23 mouse cellular contexts compared by ENCODE assay signal in the genomic region with DNA sequence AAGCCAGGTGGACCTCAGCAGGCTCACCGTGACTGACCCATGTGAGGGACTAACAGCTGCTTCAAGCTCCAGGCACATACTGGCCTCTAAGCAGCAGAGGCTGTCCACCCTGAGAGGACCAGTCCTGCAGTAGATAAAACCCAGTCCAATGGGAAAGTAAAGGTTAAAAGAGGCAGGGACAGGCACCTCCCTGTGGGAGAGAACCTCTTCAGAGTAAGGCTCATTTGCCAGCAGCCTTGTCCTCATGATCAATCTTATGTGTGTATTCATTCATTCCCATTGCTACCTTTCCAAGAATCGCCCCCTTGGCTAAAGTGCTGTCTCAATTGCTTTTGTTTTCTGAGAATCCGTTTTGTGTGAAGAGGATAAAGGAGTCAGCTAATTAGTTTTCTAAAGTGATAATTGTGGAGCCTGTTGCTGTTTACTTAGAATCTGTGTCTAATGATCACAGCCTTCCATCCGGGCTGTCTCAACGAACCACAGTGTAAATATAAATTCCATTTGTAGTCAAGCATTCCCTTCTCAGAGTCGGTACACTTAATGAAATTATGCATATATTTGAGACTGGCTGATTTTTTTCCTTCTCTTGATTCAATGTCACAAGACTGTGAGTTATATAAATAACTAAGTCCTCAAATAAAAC.
A peak's percentile ranks its signal among the peaks of the same experiment; 100 is the strongest.
DNase-seq lines count a peak whose midpoint lies in the region; ATAC-seq and TF ChIP-seq lines count a peak whose summit lies in the region.
"Had no signal": no experiment of that assay in that cellular context is flagged by ENCODE, and none has a peak within 500 bp of the region (broad histone marks: within the 10 kb centered on the region; RNA-seq: fewer than 3 reads in every experiment).

No protein-coding gene starts in this region.

- no peak for TF ChIP-seq CTCF in intestine, postnatal 0 days (IDR thresholded peaks at IDR 0.05; ENCODE audit: low read depth)

- no peaks in the 10 kb centered on the region for H3K36me3 ChIP-seq in embryonic facial prominence, embryonic 14.5 days (ENCODE audit: control insufficient read depth, insufficient read depth, low read length)
- H3K36me3 ChIP-seq in embryonic facial prominence, embryonic 10.5 days (replicated peaks): no peaks in the 10 kb centered on the region
- no peaks in the 10 kb centered on the region for H3K36me3 ChIP-seq in forebrain, embryonic 11.5 days (ENCODE audit: control insufficient read depth, insufficient read depth, low read length)
- H3K36me3 ChIP-seq in hindbrain, embryonic 16.5 days (ENCODE audit: control insufficient read depth, insufficient read depth, low read length): no peaks in the 10 kb centered on the region
- H3K36me3 ChIP-seq in intestine, postnatal 0 days (ENCODE audit: control insufficient read depth, insufficient read depth): no peaks in the 10 kb centered on the region
- H3K36me3 ChIP-seq: embryonic facial prominence, embryonic 13.5 days; limb, embryonic 13.5 days; liver, embryonic 15.5 days; neural tube, embryonic 15.5 days had no signal

- 40% methylated on average over 6 of the region's 6 CpGs for WGBS in embryonic facial prominence, embryonic 14.5 days
- 44% methylated on average over 6 of the region's 6 CpGs for WGBS in embryonic facial prominence, embryonic 10.5 days
- 28% methylated on average over 6 of the region's 6 CpGs for WGBS in forebrain, embryonic 11.5 days
- WGBS in hindbrain, embryonic 16.5 days: 36% methylated on average over 6 of the region's 6 CpGs
- 41% methylated on average over 6 of the region's 6 CpGs for WGBS in intestine, postnatal 0 days

- no peak overlapping the region for H3K9ac ChIP-seq in embryonic facial prominence, embryonic 14.5 days (ENCODE audit: low read depth, low read length)
- no peak overlapping the region for H3K9ac ChIP-seq in forebrain, embryonic 11.5 days (ENCODE audit: low read length)
- no peak overlapping the region for H3K9ac ChIP-seq in hindbrain, embryonic 16.5 days (ENCODE audit: low read depth, low read length)
- no peak overlapping the region for H3K9ac ChIP-seq in intestine, postnatal 0 days (ENCODE audit: low read depth, low read length)
- H3K9ac ChIP-seq: embryonic facial prominence, embryonic 13.5 days; limb, embryonic 13.5 days; liver, embryonic 15.5 days; neural tube, embryonic 15.5 days had no signal

- H3K27me3 ChIP-seq in embryonic facial prominence, embryonic 14.5 days (replicated peaks; ENCODE audit: control insufficient read depth, insufficient read depth, low read length): no peaks in the 10 kb centered on the region
- H3K27me3 ChIP-seq in embryonic facial prominence, embryonic 10.5 days (replicated peaks; ENCODE audit: low read depth, poor library complexity, severe bottlenecking): no peaks in the 10 kb centered on the region
- no peaks in the 10 kb centered on the region for H3K27me3 ChIP-seq in forebrain, embryonic 11.5 days (ENCODE audit: control insufficient read depth, insufficient read depth, low read length)
- H3K27me3 ChIP-seq in hindbrain, embryonic 16.5 days (replicated peaks; ENCODE audit: control insufficient read depth, insufficient read depth, low read length): no peaks in the 10 kb centered on the region
- no peaks in the 10 kb centered on the region for H3K27me3 ChIP-seq in intestine, postnatal 0 days (replicated peaks; ENCODE audit: control insufficient read depth, insufficient read depth, low read length)
- H3K27me3 ChIP-seq: embryonic facial prominence, embryonic 13.5 days; limb, embryonic 13.5 days; liver, embryonic 15.5 days; neural tube, embryonic 15.5 days had no signal

- no peaks in the 10 kb centered on the region for H3K9me3 ChIP-seq in embryonic facial prominence, embryonic 14.5 days (ENCODE audit: control insufficient read depth, low read length)
- no peaks in the 10 kb centered on the region for H3K9me3 ChIP-seq in embryonic facial prominence, embryonic 10.5 days
- H3K9me3 ChIP-seq in forebrain, embryonic 11.5 days (ENCODE audit: control insufficient read depth, low read length): no peaks in the 10 kb centered on the region
- no peaks in the 10 kb centered on the region for H3K9me3 ChIP-seq in hindbrain, embryonic 16.5 days (ENCODE audit: control insufficient read depth, low read length)
- H3K9me3 ChIP-seq in intestine, postnatal 0 days (ENCODE audit: control insufficient read depth): no peaks in the 10 kb centered on the region
- H3K9me3 ChIP-seq: embryonic facial prominence, embryonic 13.5 days; limb, embryonic 13.5 days; liver, embryonic 15.5 days; neural tube, embryonic 15.5 days had no signal

- no peak overlapping the region for H3K27ac ChIP-seq in embryonic facial prominence, embryonic 14.5 days (replicated peaks; ENCODE audit: low read depth, low read length)
- H3K27ac ChIP-seq in embryonic facial prominence, embryonic 10.5 days (replicated peaks): no peak overlapping the region
- H3K27ac ChIP-seq in forebrain, embryonic 11.5 days (ENCODE audit: low read depth, low read length): no peak overlapping the region
- H3K27ac ChIP-seq in hindbrain, embryonic 16.5 days (ENCODE audit: low read depth, low read length): no peak overlapping the region
- no peak overlapping the region for H3K27ac ChIP-seq in intestine, postnatal 0 days (ENCODE audit: low read depth, low read length)
- H3K27ac ChIP-seq: embryonic facial prominence, embryonic 13.5 days; limb, embryonic 13.5 days; liver, embryonic 15.5 days; neural tube, embryonic 15.5 days had no signal

- no peak overlapping the region for H3K4me2 ChIP-seq in embryonic facial prominence, embryonic 14.5 days (ENCODE audit: low read depth, low read length)
- no peak overlapping the region for H3K4me2 ChIP-seq in forebrain, embryonic 11.5 days (ENCODE audit: low read depth, low read length, severe bottlenecking)
- no peak overlapping the region; the same call in 1 of the 2 replicates for H3K4me2 ChIP-seq in hindbrain, embryonic 16.5 days (ENCODE audit: low read length)
- H3K4me2 ChIP-seq in intestine, postnatal 0 days (replicated peaks; ENCODE audit: low read depth): no peak overlapping the region
- H3K4me2 ChIP-seq: embryonic facial prominence, embryonic 13.5 days; heart, embryonic 11.5 days; limb, embryonic 13.5 days; liver, embryonic 15.5 days; midbrain, embryonic 11.5 days; neural tube, embryonic 15.5 days had no signal

- H3K4me1 ChIP-seq in embryonic facial prominence, embryonic 14.5 days (ENCODE audit: control insufficient read depth, insufficient read depth, low read length): no peaks in the 10 kb centered on the region
- peaks cover 12% of the 10 kb centered on the region for H3K4me1 ChIP-seq in embryonic facial prominence, embryonic 10.5 days
- no peaks in the 10 kb centered on the region; the same call in 1 of the 2 replicates for H3K4me1 ChIP-seq in forebrain, embryonic 11.5 days (replicated peaks; ENCODE audit: control insufficient read depth, insufficient read depth, low read length)
- H3K4me1 ChIP-seq in hindbrain, embryonic 16.5 days (ENCODE audit: control insufficient read depth, insufficient read depth, low read depth, low read length): no peaks in the 10 kb centered on the region; the same call in 1 of the 2 replicates
- no peaks in the 10 kb centered on the region for H3K4me1 ChIP-seq in intestine, postnatal 0 days (replicated peaks; ENCODE audit: control insufficient read depth, insufficient read depth, low read length)
- H3K4me1 ChIP-seq: liver, embryonic 15.5 days had no signal

- DNase-seq in embryonic facial prominence, embryonic 14.5 days (ENCODE audit: low spot score): peak; percentile 6
- DNase-seq in embryonic facial prominence, embryonic 10.5 days (ENCODE audit: low spot score): no peak
- DNase-seq in layer of hippocampus, postnatal 10 days (ENCODE audit: low spot score in 2 of 2): peak; percentile 8 to 15
- no peak for DNase-seq in layer of hippocampus, adult 18-20 months (ENCODE audit: low spot score in 2 of 2)
- DNase-seq in forebrain, embryonic 11.5 days (ENCODE audit: low spot score): peak; percentile 50
- DNase-seq in gastrocnemius, postnatal 4 days (ENCODE audit: low spot score in 2 of 2): no peak
- DNase-seq: adrenal gland, postnatal 10 days; cerebellum, postnatal 10 days; heart, postnatal 10 days; kidney, adult 2 months; kidney, postnatal 25 days; right cerebral cortex, postnatal 4 days; thymus, postnatal 14 days had no signal

- H3K4me3 ChIP-seq in embryonic facial prominence, embryonic 14.5 days (ENCODE audit: low read depth, low read length): no peak overlapping the region
- no peak overlapping the region for H3K4me3 ChIP-seq in embryonic facial prominence, embryonic 10.5 days
- H3K4me3 ChIP-seq in forebrain, embryonic 11.5 days (ENCODE audit: low read depth, low read length): no peak overlapping the region
- no peak overlapping the region for H3K4me3 ChIP-seq in hindbrain, embryonic 16.5 days (ENCODE audit: low read length)
- H3K4me3 ChIP-seq in intestine, postnatal 0 days (ENCODE audit: low read depth, low read length): no peak overlapping the region
- H3K4me3 ChIP-seq: embryonic facial prominence, embryonic 13.5 days; limb, embryonic 13.5 days; liver, embryonic 15.5 days; myocyte; neural tube, embryonic 15.5 days had no signal

- no peak for ATAC-seq in embryonic facial prominence, embryonic 14.5 days (ENCODE audit: low read depth)
- peak; percentile 58 for ATAC-seq in forebrain, embryonic 11.5 days (replicated peaks; ENCODE audit: low FRiP score)
- peak; percentile 48 for ATAC-seq in hindbrain, embryonic 16.5 days
- no peak for ATAC-seq in intestine, postnatal 0 days
- ATAC-seq: activated CD4-positive, CD25-positive, alpha-beta regulatory T cell, adult 4 months had no signal

Comparison
In these comparisons a context has a peak if more than half of its experiments do, and no peak if none do; other contexts are left out.
1. DNase-seq: peak in embryonic facial prominence, embryonic 14.5 days (single experiment), layer of hippocampus, postnatal 10 days (2 of 2) and forebrain, embryonic 11.5 days (single experiment); none in embryonic facial prominence, embryonic 10.5 days (single experiment), layer of hippocampus, adult 18-20 months (0 of 2) and gastrocnemius, postnatal 4 days (0 of 2).
2. ATAC-seq: peak in forebrain, embryonic 11.5 days (single experiment) and hindbrain, embryonic 16.5 days (single experiment); none in embryonic facial prominence, embryonic 14.5 days (single experiment) and intestine, postnatal 0 days (single experiment).